Mouse (Mus musculus): ENCODE results near the gene Diras1. TPM values are rescaled to one million over a fixed set of nuclear protein-coding genes. Genes with fewer than 3 reads are reported as not detected.

Gene Diras1
- total and polyA plus RNA-seq, 2 experiments from 2014 or later: 95.2 to 119 TPM

GRCm38 (mm10) chr10:81026857-81027256, 1.4 kb upstream of the Diras1 start:
- Histone ChIP-seq H3K27me3 (ENCODE audit: insufficient read depth, low read length) (no peaks in the 10 kb centered on the region), H3K4me3 (ENCODE audit: low read depth, low read length) (no peak overlapping the region), H3K9me3 (ENCODE audit: low read length) (no peaks in the 10 kb centered on the region), H3K27ac (ENCODE audit: low read depth, low read length) (no peak overlapping the region), H3K36me3 (ENCODE audit: insufficient read depth, low read length) (peaks cover 21% of the 10 kb centered on the region), H3K4me2 (ENCODE audit: low read depth, low read length, poor library complexity, severe bottlenecking) (no peak overlapping the region), H3K9ac (replicated peaks; ENCODE audit: low read length, poor library complexity, severe bottlenecking) (no peak overlapping the region), H3K4me1 (ENCODE audit: insufficient read depth, low read length) (peaks cover 14% of the 10 kb centered on the region)
- ATAC-seq (ENCODE audit: low FRiP score): no peak
- WGBS: 95% methylated on average over 5 of the region's 5 CpGs
- DNase-seq (ENCODE audit: low spot score): no peak
- TF ChIP-seq CTCF (IDR thresholded peaks at IDR 0.05): no peak

GRCm38 (mm10) chr10:81025047-81025621, 328 bp downstream of the Diras1 start:
- ATAC-seq (ENCODE audit: low FRiP score) (peak; percentile 52), DNase-seq (ENCODE audit: low spot score) (no peak)
- TF ChIP-seq CTCF (IDR thresholded peaks at IDR 0.05): no peak
- peaks cover 16% of the 10 kb centered on the region for H3K4me1 ChIP-seq (ENCODE audit: insufficient read depth, low read length)
- no peaks in the 10 kb centered on the region for H3K27me3 ChIP-seq (ENCODE audit: insufficient read depth, low read length)
- peak overlapping the region; percentile 52 for H3K4me3 ChIP-seq (ENCODE audit: low read depth, low read length)
- H3K9me3 ChIP-seq (ENCODE audit: low read length): no peaks in the 10 kb centered on the region
- peak overlapping the region; percentile 69 for H3K27ac ChIP-seq (ENCODE audit: low read depth, low read length)
- WGBS: 2% methylated on average over 40 of the region's 43 CpGs
- peak overlapping the region; percentile 87 for H3K4me2 ChIP-seq (ENCODE audit: low read depth, low read length, poor library complexity, severe bottlenecking)
- peaks cover 4% of the 10 kb centered on the region; the same call in 1 of the 2 replicates for H3K36me3 ChIP-seq (ENCODE audit: insufficient read depth, low read length)
- H3K9ac ChIP-seq (replicated peaks; ENCODE audit: low read length, poor library complexity, severe bottlenecking): peak overlapping the region; percentile 85

- Histone ChIP-seq H3K9me3 (ENCODE audit: low read length) (no peaks in the 10 kb centered on the region), H3K27ac (ENCODE audit: low read depth, low read length) (peak overlapping the region; percentile 69; the same call in 1 of the 2 replicates), H3K36me3 (ENCODE audit: insufficient read depth, low read length) (peaks cover 3% of the 10 kb centered on the region; the same call in 1 of the 2 replicates), H3K4me3 (ENCODE audit: low read depth, low read length) (peak overlapping the region; percentile 52), H3K4me1 (ENCODE audit: insufficient read depth, low read length) (peaks cover 16% of the 10 kb centered on the region), H3K9ac (replicated peaks; ENCODE audit: low read length, poor library complexity, severe bottlenecking) (peak overlapping the region; percentile 85), H3K4me2 (ENCODE audit: low read depth, low read length, poor library complexity, severe bottlenecking) (peak overlapping the region; percentile 87), H3K27me3 (ENCODE audit: insufficient read depth, low read length) (no peaks in the 10 kb centered on the region)
- ATAC-seq (ENCODE audit: low FRiP score) (no peak), DNase-seq (ENCODE audit: low spot score) (no peak)
- WGBS: 76% methylated on average over 5 of the region's 5 CpGs
- TF ChIP-seq CTCF (IDR thresholded peaks at IDR 0.05): no peak
These were observed 1.0 kb downstream of the Diras1 start for GRCm38 (mm10) chr10:81024346-81024937.

- H3K27ac ChIP-seq (ENCODE audit: low read depth, low read length): no peak overlapping the region
- no peaks in the 10 kb centered on the region for H3K9me3 ChIP-seq (ENCODE audit: low read length)
- TF ChIP-seq CTCF (IDR thresholded peaks at IDR 0.05): peak; percentile 61
- DNase-seq (ENCODE audit: low spot score): no peak
- H3K4me1 ChIP-seq (ENCODE audit: insufficient read depth, low read length): peaks cover 16% of the 10 kb centered on the region
- H3K27me3 ChIP-seq (ENCODE audit: insufficient read depth, low read length): no peaks in the 10 kb centered on the region
- no peak for ATAC-seq (ENCODE audit: low FRiP score)
- no peak overlapping the region for H3K4me3 ChIP-seq (ENCODE audit: low read depth, low read length)
- peaks cover 3% of the 10 kb centered on the region; the same call in 1 of the 2 replicates for H3K36me3 ChIP-seq (ENCODE audit: insufficient read depth, low read length)
- H3K9ac ChIP-seq (replicated peaks; ENCODE audit: low read length, poor library complexity, severe bottlenecking): no peak overlapping the region
- H3K4me2 ChIP-seq (ENCODE audit: low read depth, low read length, poor library complexity, severe bottlenecking): 0 out of 2 replicates have a peak overlapping the region, but pooled peaks have one; percentile 20
- 65% methylated on average over 8 of the region's 8 CpGs for WGBS
These were observed 2.7 kb downstream of the Diras1 start for GRCm38 (mm10) chr10:81022744-81023143.

- Histone ChIP-seq H3K4me3 (ENCODE audit: low read depth, low read length) (no peak overlapping the region), H3K4me1 (ENCODE audit: insufficient read depth, low read length) (peaks cover 16% of the 10 kb centered on the region), H3K9ac (replicated peaks; ENCODE audit: low read length, poor library complexity, severe bottlenecking) (0 out of 2 replicates have a peak overlapping the region, but pooled peaks have one; percentile 2), H3K9me3 (ENCODE audit: low read length) (no peaks in the 10 kb centered on the region), H3K36me3 (ENCODE audit: insufficient read depth, low read length) (peaks cover 3% of the 10 kb centered on the region; the same call in 1 of the 2 replicates), H3K27me3 (ENCODE audit: insufficient read depth, low read length) (no peaks in the 10 kb centered on the region), H3K4me2 (ENCODE audit: low read depth, low read length, poor library complexity, severe bottlenecking) (peak overlapping the region; percentile 20), H3K27ac (ENCODE audit: low read depth, low read length) (no peak overlapping the region; the same call in 1 of the 2 replicates)
- TF ChIP-seq CTCF (IDR thresholded peaks at IDR 0.05): no peak
- 16% methylated on average over 26 of the region's 26 CpGs for WGBS
- ATAC-seq (ENCODE audit: low FRiP score) (no peak), DNase-seq (ENCODE audit: low spot score) (no peak)
These were observed 3.8 kb downstream of the Diras1 start for GRCm38 (mm10) chr10:81021547-81022110.

GRCm38 (mm10) chr10:81020207-81020606, 5.3 kb downstream of the Diras1 start:
- DNase-seq (ENCODE audit: low spot score) (no peak), ATAC-seq (ENCODE audit: low FRiP score) (no peak)
- H3K36me3 ChIP-seq (ENCODE audit: insufficient read depth, low read length): peaks cover 3% of the 10 kb centered on the region; the same call in 1 of the 2 replicates
- WGBS: 67% methylated on average over 2 of the region's 2 CpGs
- H3K27me3 ChIP-seq (ENCODE audit: insufficient read depth, low read length): no peaks in the 10 kb centered on the region
- no peak overlapping the region for H3K27ac ChIP-seq (ENCODE audit: low read depth, low read length)
- H3K9ac ChIP-seq (replicated peaks; ENCODE audit: low read length, poor library complexity, severe bottlenecking): no peak overlapping the region
- H3K4me1 ChIP-seq (ENCODE audit: insufficient read depth, low read length): peaks cover 16% of the 10 kb centered on the region
- no peak overlapping the region for H3K4me3 ChIP-seq (ENCODE audit: low read depth, low read length)
- TF ChIP-seq CTCF (IDR thresholded peaks at IDR 0.05): no peak
- H3K9me3 ChIP-seq (ENCODE audit: low read length): no peaks in the 10 kb centered on the region
- H3K4me2 ChIP-seq (ENCODE audit: low read depth, low read length, poor library complexity, severe bottlenecking): no peak overlapping the region
